Mouse (Mus musculus) limb, embryonic 14.5 days (tissue): ENCODE results near the gene Nat8f6. TPM values are rescaled to one million over a fixed set of nuclear protein-coding genes. Genes with fewer than 3 reads are reported as not detected.
"Not testable (repeated sequence)": the region's sequence is repeated elsewhere in the genome, so short reads cannot be mapped to it uniquely, and the experiment has no call there.

ENCODE experiments used
- ATAC-seq: fragments of 200-750 bp; cut with Nextera tagmentation; 2 replicates; pipeline ENCODE4 v1.8.0; 2017; ENCODE audit warnings: low read depth, moderate number of reproducible peaks, moderate TSS enrichment; ENCODE audit not compliant: low FRiP score
- DNase-seq: peaks from one replicate; pipeline ENCODE4 v3.0.0-alpha.2; 2015; ENCODE audit warnings: low spot score
- H3K27ac ChIP-seq: fragments of 300-500 bp; sonication (generic); replicated peaks from 2 replicates; pipeline ENCODE4 v1.5.1; 2014; ENCODE audit warnings: low read depth, mild to moderate bottlenecking, low read length, moderate library complexity, mixed read lengths
- H3K27me3 ChIP-seq: fragments of 300-500 bp; sonication (generic); 2 replicates; pipeline ENCODE4 v1.6.1; 2014; ENCODE audit warnings: low read length, mixed read lengths; ENCODE audit not compliant: control insufficient read depth, insufficient read depth
- H3K36me3 ChIP-seq: fragments of 300-500 bp; sonication (generic); 2 replicates; pipeline ENCODE4 v1.6.1; 2014; ENCODE audit warnings: mild to moderate bottlenecking, low read length, moderate library complexity, mixed read lengths; ENCODE audit not compliant: control insufficient read depth, insufficient read depth
- H3K4me1 ChIP-seq: fragments of 300-500 bp; sonication (generic); 2 replicates; pipeline ENCODE4 v1.6.1; 2014; ENCODE audit warnings: antibody characterized with exemption, low read length, mixed read lengths; ENCODE audit not compliant: control insufficient read depth, insufficient read depth
- H3K4me2 ChIP-seq: fragments of 300-500 bp; sonication (generic); replicated peaks from 2 replicates; pipeline ENCODE4 v1.6.1; 2014; ENCODE audit warnings: low read depth, mild to moderate bottlenecking, low read length, moderate library complexity; ENCODE audit not compliant: severe bottlenecking
- H3K4me3 ChIP-seq: fragments of 300-500 bp; sonication (generic); replicated peaks from 2 replicates; pipeline ENCODE4 v1.5.1; 2014; ENCODE audit warnings: low read length
- H3K9ac ChIP-seq: fragments of 300-500 bp; sonication (generic); 2 replicates; pipeline ENCODE4 v1.6.1; 2014; ENCODE audit warnings: mild to moderate bottlenecking, low read depth, low read length, moderate library complexity; ENCODE audit not compliant: severe bottlenecking
- H3K9me3 ChIP-seq: fragments of 300-500 bp; sonication (generic); 2 replicates; pipeline ENCODE4 v1.6.1; 2016; ENCODE audit warnings: low read length; ENCODE audit not compliant: control insufficient read depth
- POLR2A ChIP-seq: fragments of 200-500 bp; IDR thresholded peaks from 2 replicates; pipeline ENCODE4 v1.8.0; 2012; ENCODE audit warnings: inconsistent platforms, mild to moderate bottlenecking, moderate library complexity, borderline replicate concordance; ENCODE audit not compliant: insufficient read depth, insufficient read length; ENCODE audit errors: extremely low read depth
- WGBS: fragments of 180-500 bp; shearing (Covaris S2); extraction: QIAGEN DNeasy Blood & Tissue Kit; methylation state at CpG from one replicate; pipeline ENCODE4 v1.1.7; 2014; 5-methylcytosine and 5-hydroxymethylcytosine counted together
- polyA plus RNA-seq, 2 experiments: library from polyadenylated mRNA; depleted of rRNA in 1 of 2; stranded (reverse) in 1 of 2; unstranded in 1 of 2; fragments of >200 nt; fragmentation: Nextera tagmentation in 1 of 2; extraction: Ambion mirVana in 1 of 2; gene quantifications; 2 replicates each; pipeline versions ENCODE4 v1.2.1 to v1.2.3; 2012 to 2014

Gene Nat8f6
- polyA plus RNA-seq, 2 experiments: 0.08 TPM; not detected in 1

DNA sequence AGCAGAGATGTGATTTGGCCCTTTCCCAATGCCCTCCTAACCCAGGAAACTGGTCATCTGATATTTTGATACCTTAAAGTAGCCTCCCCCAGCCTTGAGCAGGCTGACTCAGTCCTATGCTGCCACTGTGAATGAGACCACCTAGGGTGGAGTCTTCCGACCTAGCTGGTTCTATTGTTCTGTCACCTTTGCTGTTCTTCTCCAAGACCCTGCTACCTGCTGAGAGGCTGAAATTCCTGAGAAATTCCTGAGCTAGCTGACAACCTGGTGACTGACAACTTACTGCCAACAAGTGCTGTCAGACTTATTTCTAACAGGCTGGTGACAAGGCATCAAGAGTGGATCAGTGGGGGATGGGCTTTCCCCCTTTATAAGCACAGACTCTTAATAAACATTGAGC lies 2.4 kb downstream of the Nat8f6 start:
- Histone ChIP-seq H3K9me3 (no peaks in the 10 kb centered on the region), H3K27me3 (no peaks in the 10 kb centered on the region), H3K36me3 (no peaks in the 10 kb centered on the region), H3K4me1 (no peaks in the 10 kb centered on the region), H3K4me2 (no peak overlapping the region), H3K27ac (no peak overlapping the region), H3K9ac (no peak overlapping the region), H3K4me3 (no peak overlapping the region)
- TF ChIP-seq POLR2A: no peak
- ATAC-seq: no peak
- no peak for DNase-seq
- 52% methylated on average over 1 of the region's 1 CpGs for WGBS

DNA sequence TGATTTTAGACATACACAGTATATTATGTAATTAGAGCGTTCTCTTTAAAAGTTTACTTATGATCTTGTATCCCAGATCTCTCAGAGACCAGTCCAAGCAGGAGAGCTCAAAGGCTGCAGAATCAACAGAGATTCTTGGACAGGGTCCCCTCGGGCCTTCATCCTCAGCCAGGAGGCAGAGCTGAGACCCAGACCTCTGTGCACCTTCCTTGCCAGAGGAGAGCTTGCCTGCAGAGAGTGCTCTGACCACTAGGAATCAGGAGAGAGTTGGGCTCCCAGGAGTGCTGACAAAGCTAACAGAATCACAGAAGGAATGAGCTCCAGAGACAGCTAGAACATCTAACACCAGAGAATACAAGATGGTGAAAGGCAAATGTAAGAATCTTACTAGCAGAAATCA lies 7.4 kb downstream of the Nat8f6 start:
- Histone ChIP-seq H3K9me3 (no peaks in the 10 kb centered on the region), H3K36me3 (no peaks in the 10 kb centered on the region), H3K4me2 (no peak overlapping the region), H3K27me3 (no peaks in the 10 kb centered on the region), H3K9ac (no peak overlapping the region), H3K27ac (no peak overlapping the region), H3K4me1 (no peaks in the 10 kb centered on the region), H3K4me3 (no peak overlapping the region)
- TF ChIP-seq POLR2A: no peak
- ATAC-seq: no peak
- DNase-seq: no peak
- WGBS: 90% methylated on average over 2 of the region's 2 CpGs

GRCm38 (mm10) chr6:85810942-85811537 lies 9.7 kb downstream of the Nat8f6 start:
- H3K9ac ChIP-seq, DNase-seq, H3K27me3 ChIP-seq, ATAC-seq, H3K4me1 ChIP-seq, H3K4me2 ChIP-seq, H3K27ac ChIP-seq, H3K9me3 ChIP-seq, H3K36me3 ChIP-seq, H3K4me3 ChIP-seq: not testable (repeated sequence)
- WGBS: 54% methylated on average over 2 of the region's 3 CpGs

GRCm38 (mm10) chr6:85810514-85810913 lies 10.2 kb downstream of the Nat8f6 start:
- not testable (repeated sequence) for H3K36me3 ChIP-seq, ATAC-seq, H3K4me1 ChIP-seq, H3K27me3 ChIP-seq, H3K27ac ChIP-seq, H3K9me3 ChIP-seq, H3K4me3 ChIP-seq, H3K4me2 ChIP-seq, H3K9ac ChIP-seq, DNase-seq
- WGBS: 88% methylated on average over 2 of the region's 3 CpGs

DNA sequence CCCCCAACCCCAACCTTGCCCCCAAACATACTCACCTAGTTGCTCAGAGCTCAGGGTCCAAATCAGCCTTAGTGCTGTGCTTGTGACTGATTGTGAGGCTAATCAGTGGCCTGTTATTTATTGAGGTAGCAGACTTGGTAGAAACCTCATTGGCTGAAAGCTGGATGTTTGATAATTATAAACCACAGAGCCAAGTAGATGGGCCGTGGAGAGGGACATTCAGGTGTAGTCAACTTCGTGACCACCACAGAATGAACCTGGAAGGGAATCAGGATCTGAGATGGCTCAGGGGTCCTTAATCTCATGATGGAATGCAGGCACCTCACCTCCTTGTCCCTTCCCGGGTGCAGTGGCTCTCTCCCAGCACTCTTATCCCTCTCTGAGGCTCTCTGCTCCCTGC lies 11.0 kb downstream of the Nat8f6 start:
- not testable (repeated sequence) for H3K27me3 ChIP-seq, H3K27ac ChIP-seq, H3K4me2 ChIP-seq, H3K4me3 ChIP-seq, DNase-seq, ATAC-seq, H3K36me3 ChIP-seq, H3K9ac ChIP-seq, H3K4me1 ChIP-seq, H3K9me3 ChIP-seq
- 74% methylated on average over 2 of the region's 3 CpGs for WGBS

DNA sequence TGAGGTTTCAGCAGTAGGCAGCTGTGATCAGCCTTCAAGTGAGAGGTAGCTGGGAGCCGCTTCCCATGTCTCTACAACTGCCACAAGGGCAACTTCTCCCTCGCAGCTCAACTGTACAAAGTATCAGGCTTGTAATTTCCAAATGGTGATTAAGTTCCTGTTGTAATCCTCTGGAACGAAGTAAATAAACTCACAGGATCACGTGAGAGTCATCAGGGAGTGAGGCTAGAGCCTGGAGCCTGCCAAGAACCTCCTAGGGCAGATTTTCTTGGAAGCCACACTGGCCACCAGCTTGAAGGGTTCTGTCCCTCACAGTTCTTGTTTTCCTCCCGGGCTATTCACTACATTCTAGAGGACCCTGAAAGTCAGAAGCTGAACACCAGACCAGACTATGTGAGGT lies 17.6 kb downstream of the Nat8f6 start:
- not testable (repeated sequence) for H3K4me2 ChIP-seq, H3K27me3 ChIP-seq, H3K27ac ChIP-seq, H3K9me3 ChIP-seq, H3K36me3 ChIP-seq, ATAC-seq, H3K4me3 ChIP-seq, DNase-seq, H3K4me1 ChIP-seq, H3K9ac ChIP-seq
- WGBS: 53% methylated on average over 5 of the region's 5 CpGs

- H3K9me3 ChIP-seq, ATAC-seq, H3K36me3 ChIP-seq, H3K4me3 ChIP-seq, H3K4me2 ChIP-seq, H3K27me3 ChIP-seq, H3K4me1 ChIP-seq, H3K9ac ChIP-seq, H3K27ac ChIP-seq, DNase-seq: not testable (repeated sequence)
- WGBS: 71% methylated on average over 13 of the region's 13 CpGs
These were observed 55.2 kb downstream of the Nat8f6 start, which contains the start of gene Nat8f3 for GRCm38 (mm10) chr6:85765532-85765931. Nat8f3 (minus strand) TSS chr6:85765754.

DNA sequence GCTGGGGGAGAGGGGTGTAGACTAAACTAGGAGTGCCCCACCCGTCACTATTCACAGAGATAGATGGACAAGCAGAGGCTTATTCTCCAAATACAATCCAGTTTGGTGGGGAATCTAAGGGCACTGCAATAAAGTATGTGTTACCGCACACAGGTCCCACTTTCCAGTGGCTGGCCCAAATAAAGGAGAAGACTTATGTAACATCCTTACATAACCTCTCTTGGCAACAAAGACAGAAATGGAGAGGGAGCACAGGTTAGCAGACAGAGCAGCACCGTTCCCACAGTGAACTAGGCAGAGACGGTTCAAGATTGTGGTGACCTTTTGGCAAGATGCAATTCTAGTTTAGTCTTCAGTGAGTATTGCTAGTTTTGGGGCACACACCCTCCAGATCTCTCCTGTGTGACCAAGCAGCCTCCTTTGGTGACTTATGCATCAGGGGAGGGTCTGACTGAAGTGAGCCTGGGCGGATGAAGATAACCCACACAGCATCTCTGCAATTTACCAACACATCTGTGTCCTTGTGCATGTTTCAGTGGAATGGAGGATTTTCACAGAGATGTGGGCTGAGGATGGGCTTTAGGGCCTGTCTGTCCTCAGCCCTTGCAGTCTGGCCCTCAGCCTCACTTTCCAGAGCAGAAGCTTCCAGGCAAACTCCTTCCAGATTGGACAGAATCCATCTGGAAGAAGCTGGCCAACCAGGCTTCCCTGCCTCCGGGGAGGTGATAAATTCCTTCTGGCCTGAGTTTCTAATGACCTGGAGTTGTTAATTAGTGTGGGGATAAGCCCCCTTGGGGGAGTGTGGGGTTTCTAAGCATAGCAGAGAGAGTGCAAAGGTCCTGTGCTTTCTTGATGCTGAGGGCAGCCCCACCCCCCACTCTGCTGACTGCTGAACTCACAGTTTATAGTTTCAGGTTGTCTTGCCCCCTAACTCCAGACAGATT lies 57.4 kb downstream of the Nat8f6 start:
- not testable (repeated sequence) for H3K4me3 ChIP-seq, H3K9ac ChIP-seq, H3K27ac ChIP-seq, H3K4me2 ChIP-seq, H3K27me3 ChIP-seq, H3K4me1 ChIP-seq, H3K36me3 ChIP-seq, H3K9me3 ChIP-seq, DNase-seq
- 68% methylated on average over 4 of the region's 6 CpGs for WGBS
- peak; percentile 12; the same call in 1 of the 2 replicates for ATAC-seq
